Mouse (Mus musculus) stomach, postnatal 0 days (tissue): Measurements from ENCODE around the gene Scnn1b. TPM values are rescaled to one million over a fixed set of nuclear protein-coding genes. Genes with fewer than 3 reads are reported as not detected.

Source experiments
- ATAC-seq: fragments of 200-750 bp; cut with Nextera tagmentation; 2 replicates; pipeline ENCODE4 v1.8.0; 2017; ENCODE audit not compliant: low FRiP score, low TSS enrichment
- DNase-seq: peaks from one replicate; pipeline ENCODE4 v3.0.0-alpha.2; 2016; ENCODE audit warnings: low spot score
- H3K27ac ChIP-seq: fragments of 300-500 bp; sonication (generic); replicated peaks from 2 replicates; pipeline ENCODE4 v1.5.1; 2014; ENCODE audit warnings: mild to moderate bottlenecking, control low read depth
- H3K27me3 ChIP-seq: fragments of 300-500 bp; sonication (generic); 2 replicates; pipeline ENCODE4 v1.6.1; 2014; ENCODE audit warnings: low read length; ENCODE audit not compliant: control insufficient read depth, insufficient read depth
- H3K36me3 ChIP-seq: fragments of 300-500 bp; sonication (generic); 2 replicates; pipeline ENCODE4 v1.6.1; 2014; ENCODE audit warnings: low read length, mixed read lengths; ENCODE audit not compliant: control insufficient read depth, insufficient read depth
- H3K4me1 ChIP-seq: fragments of 300-500 bp; sonication (generic); replicated peaks from 2 replicates; pipeline ENCODE4 v1.6.1; 2014; ENCODE audit warnings: antibody characterized with exemption; ENCODE audit not compliant: control insufficient read depth, insufficient read depth
- H3K4me2 ChIP-seq: fragments of 300-500 bp; sonication (generic); replicated peaks from 2 replicates; pipeline ENCODE4 v1.6.1; 2014; ENCODE audit warnings: low read depth, mild to moderate bottlenecking, control low read depth, moderate library complexity
- H3K4me3 ChIP-seq: fragments of 300-500 bp; sonication (generic); 2 replicates; pipeline ENCODE4 v1.5.1; 2014; ENCODE audit warnings: low read depth, low read length, control low read depth
- H3K9ac ChIP-seq: fragments of 300-500 bp; sonication (generic); 2 replicates; pipeline ENCODE4 v1.6.1; 2014; ENCODE audit warnings: mild to moderate bottlenecking, low read length, control low read depth, mixed read lengths
- H3K9me3 ChIP-seq: fragments of 300-500 bp; sonication (generic); 2 replicates; pipeline ENCODE4 v1.6.1; 2016; ENCODE audit warnings: low read length; ENCODE audit not compliant: control insufficient read depth
- CTCF ChIP-seq: IDR thresholded peaks from 2 replicates; pipeline ENCODE4 v1.5.1; 2016; ENCODE audit warnings: antibody characterized with exemption, low read depth, mild to moderate bottlenecking, moderate library complexity
- EP300 ChIP-seq: optimal IDR thresholded peaks from 2 replicates; pipeline ENCODE3; 2016; ENCODE audit warnings: antibody characterized with exemption
- WGBS: fragments of 180-500 bp; shearing (Covaris S2); extraction: QIAGEN DNeasy Blood & Tissue Kit; methylation state at CpG from one replicate; pipeline ENCODE4 v1.1.7; 2014; 5-methylcytosine and 5-hydroxymethylcytosine counted together
- polyA plus RNA-seq: library from polyadenylated mRNA; unstranded; fragments of >200 nt; fragmentation: Nextera tagmentation; extraction: Ambion mirVana; gene quantifications from 2 replicates; pipeline ENCODE4 v1.2.1, GENCODE M21; 2015

Gene Scnn1b
- polyA plus RNA-seq, 1 experiment from 2014 or later = 10.1 TPM

DNA sequence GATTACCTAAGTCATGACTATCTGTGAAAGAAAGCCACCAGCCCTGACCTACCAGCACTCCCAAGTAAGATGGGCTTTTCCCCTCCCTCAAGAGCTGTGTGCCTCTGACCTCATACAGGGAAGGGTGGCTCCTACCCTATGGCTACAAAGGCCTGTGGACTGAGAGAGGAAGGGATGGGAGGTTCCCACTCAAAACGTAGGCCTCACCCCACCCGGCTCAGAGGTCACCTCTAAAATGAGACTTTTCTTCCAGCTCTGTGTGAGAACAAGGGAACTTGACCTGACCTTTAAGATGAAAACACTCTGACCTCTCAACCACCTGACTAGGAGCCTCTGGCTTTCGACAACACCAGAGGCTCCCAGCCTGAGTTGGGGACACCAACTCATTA is 97.7 kb downstream of the Scnn1b start:
- H3K4me1 ChIP-seq = no peaks in the 10 kb centered on the region
- no peaks in the 10 kb centered on the region for H3K9me3 ChIP-seq
- H3K9ac ChIP-seq = no peak overlapping the region
- no peaks in the 10 kb centered on the region for H3K27me3 ChIP-seq
- 61% methylated on average over 3 of the region's 3 CpGs for WGBS
- no peak overlapping the region for H3K4me3 ChIP-seq
- ATAC-seq (no peak), DNase-seq (no peak)
- TF ChIP-seq CTCF = no peak
- TF ChIP-seq EP300 = no peak
- no peak overlapping the region for H3K27ac ChIP-seq
- peaks cover 7% of the 10 kb centered on the region; the same call in 1 of the 2 replicates for H3K36me3 ChIP-seq
- H3K4me2 ChIP-seq = no peak overlapping the region

DNA sequence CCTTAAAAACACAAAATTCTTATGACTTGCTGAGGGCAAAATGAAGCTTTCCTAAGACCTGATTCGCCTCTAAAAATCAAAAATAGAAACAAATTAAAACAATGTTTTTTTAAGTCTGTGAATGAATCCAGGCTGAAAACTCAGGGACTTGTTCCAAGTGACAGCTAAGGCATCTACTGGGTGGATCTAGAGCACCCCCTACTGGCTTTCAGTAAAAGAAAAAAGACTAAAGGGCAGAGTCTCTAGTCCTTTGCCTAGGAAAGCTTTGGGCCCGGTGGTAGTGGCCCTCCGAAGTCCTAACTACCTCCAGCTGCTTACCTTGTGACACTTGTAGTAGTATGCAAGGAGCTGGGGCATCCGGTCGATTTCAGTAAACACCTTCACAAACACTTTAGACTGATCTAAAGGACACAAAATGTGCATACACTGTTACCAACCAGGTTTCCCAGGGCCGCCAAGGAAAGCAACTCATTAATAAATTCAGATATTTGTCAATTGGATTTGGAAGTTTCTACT is 99.1 kb downstream of the Scnn1b start:
- Histone ChIP-seq H3K27me3 (no peaks in the 10 kb centered on the region), H3K9me3 (no peaks in the 10 kb centered on the region), H3K4me3 (no peak overlapping the region), H3K9ac (no peak overlapping the region), H3K4me2 (no peak overlapping the region), H3K27ac (no peak overlapping the region), H3K4me1 (no peaks in the 10 kb centered on the region), H3K36me3 (peaks cover 7% of the 10 kb centered on the region; the same call in 1 of the 2 replicates)
- DNase-seq (peak; percentile 28), ATAC-seq (no peak)
- TF ChIP-seq EP300 (no peak), CTCF (peak; percentile 86)
- 60% methylated on average over 6 of the region's 6 CpGs for WGBS

DNA sequence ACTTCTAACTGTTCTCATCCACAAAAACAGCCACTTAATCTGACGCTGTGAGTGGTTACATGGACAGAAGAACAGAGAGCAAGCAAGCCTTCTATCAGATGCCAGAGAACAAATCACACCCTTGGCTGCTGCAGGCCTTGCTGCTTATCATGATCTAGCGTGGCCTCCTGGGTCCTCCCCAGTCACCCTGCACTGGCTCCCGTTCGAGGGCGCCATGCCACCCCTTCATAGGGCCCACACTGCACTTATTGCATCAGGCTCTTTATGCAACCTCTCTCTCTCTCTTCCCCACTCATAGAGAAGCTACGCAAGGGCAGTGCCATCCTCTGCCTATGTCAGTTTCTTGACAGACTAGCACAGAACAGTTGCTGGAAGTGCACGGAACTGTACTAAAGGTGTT is 101.3 kb downstream of the Scnn1b start:
- DNase-seq (no peak), ATAC-seq (no peak)
- H3K4me2 ChIP-seq = no peak overlapping the region
- no peaks in the 10 kb centered on the region for H3K27me3 ChIP-seq
- H3K9ac ChIP-seq = no peak overlapping the region
- H3K27ac ChIP-seq = no peak overlapping the region
- H3K36me3 ChIP-seq = peaks cover 9% of the 10 kb centered on the region; the same call in 1 of the 2 replicates
- WGBS = 88% methylated on average over 7 of the region's 7 CpGs
- H3K4me1 ChIP-seq = no peaks in the 10 kb centered on the region
- no peak overlapping the region for H3K4me3 ChIP-seq
- TF ChIP-seq CTCF = no peak
- no peak for TF ChIP-seq EP300
- H3K9me3 ChIP-seq = no peaks in the 10 kb centered on the region

Other genes starting within 250 kb of the Scnn1b start
- gene Usp31, start 157.8 kb upstream of the Scnn1b start, polyA plus RNA-seq = 0.70 and 0.73 TPM in 2 replicates
- gene Scnn1g, start 130.6 kb upstream of the Scnn1b start, polyA plus RNA-seq = 7.0 and 8.0 TPM in 2 replicates
- 14.1 and 14.5 TPM in 2 replicates for gene Cog7, start 116.7 kb downstream of the Scnn1b start, polyA plus RNA-seq
- gene Gga2, start 156.2 kb downstream of the Scnn1b start, polyA plus RNA-seq = 31.5 and 33.5 TPM in 2 replicates
- 22.8 and 23.7 TPM in 2 replicates for gene Ubfd1, start 202.1 kb downstream of the Scnn1b start, polyA plus RNA-seq
- 10.7 TPM in 2 replicates for gene Ears2, start 202.2 kb downstream of the Scnn1b start, polyA plus RNA-seq
- 582 and 605 TPM in 2 replicates for gene Ndufab1, start 236.8 kb downstream of the Scnn1b start, polyA plus RNA-seq